Mouse (Mus musculus): ENCODE measurements around the gene Akap10. TPM values are rescaled to one million over a fixed set of nuclear protein-coding genes. Genes with fewer than 3 reads are reported as not detected.
"Not testable (repeated sequence)": the region's sequence is repeated elsewhere in the genome, so short reads cannot be mapped to it uniquely, and the experiment has no call there.

Akap10 gene
- 10 to 100 TPM; 14.1 to 14.5 TPM for total RNA-seq (2021)

GRCm38 (mm10) chr11:61930098-61930517 lies at the start of gene Akap10:
TSS of gene Akap10 (minus strand) at chr11:61930252.
- intact Hi-C loops (cut with DNase I): loop anchor here (10.0 kb wide), 1 partner anchor 625 kb away; the partner anchor contains the start of gene Ubb
- DNase-seq (ENCODE audit: low spot score): peak; percentile 89

GRCm38 (mm10) chr11:61975783-61976182 lies 45.7 kb upstream of the Akap10 start:
- intact Hi-C loops (cut with DNase I): no loop called here
- no peak for DNase-seq (ENCODE audit: low spot score)

- no peak for DNase-seq (ENCODE audit: low spot score)
Measured at GRCm38 (mm10) chr11:61974106-61974707, 44.2 kb upstream of the Akap10 start.

GRCm38 (mm10) chr11:61971441-61972221 lies 41.6 kb upstream of the Akap10 start:
- intact Hi-C loops (cut with DNase I): no loop called here

More at GRCm38 (mm10) chr11:61974106-61974707, 44.2 kb upstream of the Akap10 start:
- intact Hi-C loops (cut with DNase I): no loop called here

GRCm38 (mm10) chr11:61970901-61971300 lies 40.8 kb upstream of the Akap10 start:
- intact Hi-C loops (cut with DNase I): no loop called here
- DNase-seq (ENCODE audit: low spot score): no peak

More at GRCm38 (mm10) chr11:61971441-61972221, 41.6 kb upstream of the Akap10 start:
- no peak for DNase-seq (ENCODE audit: low spot score)

- no peak for DNase-seq (ENCODE audit: low spot score)
- intact Hi-C loops (cut with DNase I): no loop called here
Measured at GRCm38 (mm10) chr11:61968875-61969274, 38.8 kb upstream of the Akap10 start.

GRCm38 (mm10) chr11:61967034-61967433 lies 37.0 kb upstream of the Akap10 start:
- DNase-seq (ENCODE audit: low spot score): no peak
- intact Hi-C loops (cut with DNase I): no loop called here

GRCm38 (mm10) chr11:61964611-61965010 lies 34.6 kb upstream of the Akap10 start:
- intact Hi-C loops (cut with DNase I): no loop called here
- DNase-seq (ENCODE audit: low spot score): no peak

GRCm38 (mm10) chr11:61963193-61963592 lies 33.1 kb upstream of the Akap10 start:
- intact Hi-C loops (cut with DNase I): no loop called here
- no peak for DNase-seq (ENCODE audit: low spot score)

GRCm38 (mm10) chr11:61962684-61963083 lies 32.6 kb upstream of the Akap10 start:
- no peak for DNase-seq (ENCODE audit: low spot score)
- intact Hi-C loops (cut with DNase I): no loop called here

- no peak for DNase-seq (ENCODE audit: low spot score)
- intact Hi-C loops (cut with DNase I): no loop called here
Measured at GRCm38 (mm10) chr11:61960096-61960495, 30.0 kb upstream of the Akap10 start.

GRCm38 (mm10) chr11:61958706-61959105 lies 28.7 kb upstream of the Akap10 start:
- intact Hi-C loops (cut with DNase I): not testable (repeated sequence)

GRCm38 (mm10) chr11:61957296-61957813 lies 27.3 kb upstream of the Akap10 start:
- DNase-seq (ENCODE audit: low spot score): no peak

More at GRCm38 (mm10) chr11:61958706-61959105, 28.7 kb upstream of the Akap10 start:
- not testable (repeated sequence) for DNase-seq (ENCODE audit: low spot score)

GRCm38 (mm10) chr11:61956572-61957295 lies 26.7 kb upstream of the Akap10 start, which contains the start of gene Specc1:
TSS of gene Specc1 (plus strand) at chr11:61956763.
- intact Hi-C loops (cut with DNase I): no loop called here
- DNase-seq (ENCODE audit: low spot score): peak; percentile 74

More at GRCm38 (mm10) chr11:61957296-61957813, 27.3 kb upstream of the Akap10 start:
- intact Hi-C loops (cut with DNase I): no loop called here

GRCm38 (mm10) chr11:61955951-61956350 lies 25.9 kb upstream of the Akap10 start:
- intact Hi-C loops (cut with DNase I): no loop called here
- no peak for DNase-seq (ENCODE audit: low spot score)

GRCm38 (mm10) chr11:61955136-61955535 lies 25.1 kb upstream of the Akap10 start:
- intact Hi-C loops (cut with DNase I): no loop called here
- no peak for DNase-seq (ENCODE audit: low spot score)

- DNase-seq (ENCODE audit: low spot score): peak; percentile 23
- intact Hi-C loops (cut with DNase I): loop anchor here (2.0 to 5.0 kb wide), 4 partner anchors 62 to 330 kb away; partner anchors contain the start of genes Ttc19 and Zswim7
Measured at GRCm38 (mm10) chr11:61950632-61951031, 20.6 kb upstream of the Akap10 start.

GRCm38 (mm10) chr11:61949315-61949714 lies 19.3 kb upstream of the Akap10 start:
- no peak for DNase-seq (ENCODE audit: low spot score)
- intact Hi-C loops (cut with DNase I): no loop called here

- intact Hi-C loops (cut with DNase I): no loop called here
Measured at GRCm38 (mm10) chr11:61946608-61947007, 16.6 kb upstream of the Akap10 start.

GRCm38 (mm10) chr11:61944417-61944816 lies 14.4 kb upstream of the Akap10 start:
- intact Hi-C loops (cut with DNase I): no loop called here
- no peak for DNase-seq (ENCODE audit: low spot score)

More at GRCm38 (mm10) chr11:61946608-61947007, 16.6 kb upstream of the Akap10 start:
- no peak for DNase-seq (ENCODE audit: low spot score)
